Mouse (Mus musculus) adrenal gland, postnatal 14 days (tissue): ENCODE measurements around the gene Ifi47. TPM values are rescaled to one million over a fixed set of nuclear protein-coding genes. Genes with fewer than 3 reads are reported as not detected.
"Not testable (repeated sequence)": the region's sequence is repeated elsewhere in the genome, so short reads cannot be mapped to it uniquely, and the experiment has no call there.

Source experiments
- DNase-seq: peaks from one replicate; pipeline ENCODE4 v3.0.0; 2021; ENCODE audit warnings: mixed read lengths
- long read RNA-seq, 2 experiments: library from polyadenylated mRNA; stranded (forward); transcript quantifications; one replicate each; pipeline ENCODE4 v2.0.0; 2021
- total RNA-seq: library from RNA; stranded (reverse); gene quantifications from 2 replicates; pipeline ENCODE4 v1.2.3, GENCODE M21; 2021

Ifi47 gene
- 5.1 and 8.9 TPM in 2 replicates for total RNA-seq
- long read RNA-seq, experiment 1, transcript Ifi47-201 (2 exons, 1,690 nt) = major isoform, 5 of 5 reads
- long read RNA-seq, experiment 1, partial matches to known transcripts = 0 of 5 reads
- long read RNA-seq, experiment 1, other reads (novel, unspliced or antisense) = 0 of 5 reads
- long read RNA-seq, experiment 2, partial matches to known transcripts = 0 of 3 reads
- long read RNA-seq, experiment 2, other reads (novel, unspliced or antisense) = 0 of 3 reads

- DNase-seq = not testable (repeated sequence)
Observed at GRCm38 (mm10) chr11:49076001-49076757, at the start of gene Ifi47. Gene Ifi47 (plus strand): TSS chr11:49076587.

- DNase-seq = not testable (repeated sequence)
Observed at GRCm38 (mm10) chr11:49050064-49050463, 26.3 kb upstream of the Ifi47 start.

GRCm38 (mm10) chr11:49051093-49051891 lies 25.1 kb upstream of the Ifi47 start, which contains the start of gene 9930111J21Rik2:
Gene 9930111J21Rik2 (minus strand): TSS chr11:49051242.
- DNase-seq = not testable (repeated sequence)

GRCm38 (mm10) chr11:49051894-49052293 lies 24.5 kb upstream of the Ifi47 start:
- DNase-seq = not testable (repeated sequence)

- DNase-seq = not testable (repeated sequence)
Observed at GRCm38 (mm10) chr11:49060061-49060460, 16.3 kb upstream of the Ifi47 start.

GRCm38 (mm10) chr11:49061865-49062264 lies 14.5 kb upstream of the Ifi47 start:
- DNase-seq = not testable (repeated sequence)

- not testable (repeated sequence) for DNase-seq
Observed at GRCm38 (mm10) chr11:49063713-49064469, 12.5 kb upstream of the Ifi47 start, which contains the start of gene Tgtp2. Gene Tgtp2 (minus strand): TSS chr11:49064206.

- DNase-seq = no peak
Observed at GRCm38 (mm10) chr11:49068358-49068757, 8.0 kb upstream of the Ifi47 start.

GRCm38 (mm10) chr11:49077012-49077411 lies 625 bp downstream of the Ifi47 start:
- DNase-seq = no peak

- no peak for DNase-seq
Observed at GRCm38 (mm10) chr11:49078719-49079118, 2.3 kb downstream of the Ifi47 start.

GRCm38 (mm10) chr11:49080636-49081035 lies 4.2 kb downstream of the Ifi47 start:
- no peak for DNase-seq

GRCm38 (mm10) chr11:49081356-49081755 lies 5.0 kb downstream of the Ifi47 start:
- DNase-seq = no peak

GRCm38 (mm10) chr11:49081886-49082285 lies 5.5 kb downstream of the Ifi47 start:
- no peak for DNase-seq

- no peak for DNase-seq
Observed at GRCm38 (mm10) chr11:49083146-49083545, 6.8 kb downstream of the Ifi47 start.

GRCm38 (mm10) chr11:49083808-49084207 lies 7.4 kb downstream of the Ifi47 start:
- no peak for DNase-seq

- DNase-seq = no peak
Observed at GRCm38 (mm10) chr11:49084385-49084784, 8.0 kb downstream of the Ifi47 start.

- DNase-seq = peak; percentile 41
Observed at GRCm38 (mm10) chr11:49084875-49085274, 8.5 kb downstream of the Ifi47 start.

- no peak for DNase-seq
Observed at GRCm38 (mm10) chr11:49086858-49087361, 10.5 kb downstream of the Ifi47 start.

GRCm38 (mm10) chr11:49087830-49088616 lies 11.6 kb downstream of the Ifi47 start:
- DNase-seq = peak; percentile 30

GRCm38 (mm10) chr11:49088990-49089652 lies 12.7 kb downstream of the Ifi47 start:
- DNase-seq = no peak
